Mouse (Mus musculus) adrenal gland, postnatal 4 days (tissue): Measurements from ENCODE around the gene Rsph9. TPM values are rescaled to one million over a fixed set of nuclear protein-coding genes. Genes with fewer than 3 reads are reported as not detected.

Experiments used
- total RNA-seq, 2 experiments: library from RNA; stranded (reverse); gene quantifications; 2 replicates each; pipeline ENCODE4 v1.2.3; 2021

The Rsph9 gene
- total RNA-seq, 2 experiments from 2014 or later, result 10.2 to 13.4 TPM

Other genes starting within 250 kb of the Rsph9 start
- 100 to 1,000 TPM; 242 to 257 TPM for gene Vegfa, start 111.8 kb downstream of the Rsph9 start, total RNA-seq
- 100 to 1,000 TPM in 1 of 2 experiments, 10 to 100 TPM in 1; 94.1 to 101 TPM for gene Mrps18a, start 33.2 kb downstream of the Rsph9 start, total RNA-seq
- 10 to 100 TPM; 18.1 to 18.4 TPM for gene Mad2l1bp, start 9.3 kb upstream of the Rsph9 start, total RNA-seq
- gene Gtpbp2, start 16.8 kb upstream of the Rsph9 start, total RNA-seq, result 100 to 1,000 TPM; 101 to 116 TPM
- gene Polh, start 58.4 kb upstream of the Rsph9 start, total RNA-seq, result 10 to 100 TPM; 34.9 to 36.8 TPM
- 10 to 100 TPM; 72.0 to 74.6 TPM for gene Xpo5, start 58.6 kb upstream of the Rsph9 start, total RNA-seq
- 100 to 1,000 TPM; 101 to 108 TPM for gene Polr1c, start 103.8 kb upstream of the Rsph9 start, total RNA-seq
- 100 to 1,000 TPM; 137 to 139 TPM for gene Yipf3, start 103.9 kb upstream of the Rsph9 start, total RNA-seq
- gene Lrrc73, start 109.3 kb upstream of the Rsph9 start, total RNA-seq, result 1 to 10 TPM; 6.3 to 7.3 TPM
- 10 to 100 TPM; 68.8 to 75.3 TPM for gene Tjap1, start 138.8 kb upstream of the Rsph9 start, total RNA-seq
- 1 to 10 TPM in 1 of 2 experiments, under 1 TPM in 1; 0.54 to 1.7 TPM for gene Dlk2, start 153.2 kb upstream of the Rsph9 start, total RNA-seq
- gene Abcc10, start 184.1 kb upstream of the Rsph9 start, total RNA-seq, result 10 to 100 TPM; 13.8 to 14.1 TPM
- 10 to 100 TPM; 39.6 to 40.9 TPM for gene Zfp318, start 239.5 kb upstream of the Rsph9 start, total RNA-seq